ENCODE assay signal across 19 mouse cellular contexts in the genomic region with DNA sequence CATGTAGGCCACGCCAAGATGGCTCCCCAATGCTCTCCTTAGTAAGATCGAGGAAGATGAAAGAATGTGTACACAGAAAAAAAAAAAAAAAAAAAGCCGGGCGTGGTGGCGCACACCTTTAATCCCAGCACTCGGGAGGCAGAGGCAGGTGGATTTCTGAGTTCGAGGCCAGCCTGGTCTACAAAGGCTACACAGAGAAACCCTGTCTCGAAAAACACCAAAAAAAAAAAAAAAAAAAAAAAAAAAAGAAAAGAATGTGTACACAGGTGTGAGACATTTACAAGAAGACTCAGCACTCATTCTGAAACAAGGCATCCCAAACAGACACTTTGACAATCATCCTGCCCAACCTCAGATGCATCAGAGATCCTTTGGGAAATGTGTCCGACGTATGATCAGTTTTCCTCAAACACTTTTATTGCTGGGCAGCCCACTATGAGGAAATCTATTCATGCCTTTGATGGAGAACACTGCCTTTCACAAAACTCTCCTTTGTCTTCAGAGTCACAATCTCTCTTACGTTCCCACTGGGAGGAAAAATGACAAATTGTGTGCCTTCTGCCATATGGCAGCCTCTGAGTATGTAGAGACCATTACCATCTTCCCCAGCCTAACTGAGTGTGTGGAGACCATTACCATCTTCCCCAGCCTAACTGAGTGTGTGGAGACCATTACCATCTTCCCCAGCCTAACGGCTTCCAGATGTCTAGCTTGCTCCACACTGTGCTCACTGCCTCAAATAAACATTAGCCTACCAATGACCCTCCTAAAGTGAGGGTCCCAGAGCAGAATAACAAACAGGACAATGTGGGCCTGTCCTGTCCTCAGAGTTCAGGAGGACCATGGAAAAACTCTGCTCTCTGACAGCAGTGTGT.
DNase-seq lines count a peak whose midpoint lies in the region; ATAC-seq and TF ChIP-seq lines count a peak whose summit lies in the region.
"Had no signal": no experiment of that assay in that cellular context is flagged by ENCODE, and none has a peak within 500 bp of the region (broad histone marks: within the 10 kb centered on the region; RNA-seq: fewer than 3 reads in every experiment).

No protein-coding gene starts in this region.

- H3K27ac ChIP-seq in CH12.LX (ENCODE audit: insufficient read depth, low read depth): no peak overlapping the region
- peak overlapping the region; percentile 72 for H3K27ac ChIP-seq in limb, embryonic 12.5 days
- no peak overlapping the region for H3K27ac ChIP-seq in cerebellum, adult 2 months (ENCODE audit: insufficient read depth, low read length)

- DNase-seq in heart, adult 11 months: peak; percentile 69
- no peak for DNase-seq in heart, postnatal 36 days
- DNase-seq in CH12.LX (ENCODE audit: extremely low read depth): no peak
- peak; percentile 33 for DNase-seq in embryo, embryonic 9.5 days (ENCODE audit: extremely low spot score)
- no peak for DNase-seq in layer of hippocampus, postnatal 10 days (ENCODE audit: low spot score in 2 of 2)
- DNase-seq in cerebellum, adult 2 months: no peak
- DNase-seq in cerebellum, postnatal 4 days (ENCODE audit: low spot score in 2 of 2): no peak
- DNase-seq: adrenal gland, postnatal 25 days; cerebellum, adult 11-12 months; cerebellum, postnatal 36 days; gastrocnemius, postnatal 36 days; kidney, postnatal 4 days; lung, adult 18-20 months; thymus, postnatal 4 days had no signal

- H3K27me3 ChIP-seq in CH12.LX (replicated peaks): no peaks in the 10 kb centered on the region
- no peaks in the 10 kb centered on the region for H3K27me3 ChIP-seq in limb, embryonic 12.5 days
- no peaks in the 10 kb centered on the region for H3K27me3 ChIP-seq in cerebellum, adult 2 months (ENCODE audit: control insufficient read depth, insufficient read depth, low read length)

- no peak for TF ChIP-seq POLR2A in CH12.LX (IDR thresholded peaks at IDR 0.05; ENCODE audit: low read depth, low read length)
- no peak for TF ChIP-seq POLR2A in cerebellum, adult 2 months (IDR thresholded peaks at IDR 0.05; ENCODE audit: borderline replicate concordance, insufficient read depth, low read length)

- no peaks in the 10 kb centered on the region; the same call in 1 of the 2 replicates for H3K79me2 ChIP-seq in CH12.LX (replicated peaks; ENCODE audit: control insufficient read depth, extremely low read depth, insufficient read depth, poor library complexity, severe bottlenecking)

- H3K4me3 ChIP-seq in CH12.LX (replicated peaks in 1 of 3; ENCODE audit: low read depth in 2 of 3, low read length in 2 of 3, poor library complexity in 1 of 3): no peak overlapping the region
- no peak overlapping the region for H3K4me3 ChIP-seq in limb, embryonic 12.5 days (replicated peaks)
- H3K4me3 ChIP-seq in cerebellum, adult 2 months (replicated peaks; ENCODE audit: insufficient read depth, low read depth, low read length): no peak overlapping the region
- H3K4me3 ChIP-seq: hindbrain, embryonic 10.5 days had no signal

- TF ChIP-seq CTCF in CH12.LX (conservative IDR thresholded peaks at IDR 0.05 in 1 of 2, IDR thresholded peaks at IDR 0.05 in 1 of 2; ENCODE audit: low read depth in 2 of 2, low read length in 2 of 2): no peak
- no peak for TF ChIP-seq CTCF in cerebellum, adult 2 months (IDR thresholded peaks at IDR 0.05; ENCODE audit: borderline replicate concordance, insufficient read depth, low read depth, low read length)

- no peak for TF ChIP-seq RAD21 in CH12.LX (IDR thresholded peaks at IDR 0.05; ENCODE audit: low read depth, low read length)

- H3K4me1 ChIP-seq in CH12.LX (ENCODE audit: control insufficient read depth in 1 of 2, insufficient read depth in 2 of 2): peaks cover 29 to 55% of the 10 kb centered on the region in 2 experiments
- H3K4me1 ChIP-seq in limb, embryonic 12.5 days (replicated peaks): peaks cover 17% of the 10 kb centered on the region
- H3K4me1 ChIP-seq in cerebellum, adult 2 months (ENCODE audit: control insufficient read depth, insufficient read depth, low read length): no peaks in the 10 kb centered on the region

- no peak for TF ChIP-seq EP300 in CH12.LX (IDR thresholded peaks at IDR 0.05; ENCODE audit: low read length)

- in situ Hi-C loops in CH12.LX (cut with MboI; ENCODE audit: low pct_ligation_motif_present, low pct_unique_long_range_greater_than_20kb, low sequenced_read_pairs): no loop called here

- peaks cover 13 to 62% of the 10 kb centered on the region in 2 experiments for H3K36me3 ChIP-seq in CH12.LX (replicated peaks in 1 of 2; ENCODE audit: control insufficient read depth in 1 of 2, insufficient read depth in 1 of 2, low read length in 1 of 2)
- peaks cover 20% of the 10 kb centered on the region; the same call in 1 of the 2 replicates for H3K36me3 ChIP-seq in limb, embryonic 12.5 days

- intact Hi-C loops in heart, postnatal 36 days (cut with DNase I): no loop called here

- 76% methylated on average over 12 of the region's 12 CpGs for WGBS in limb, embryonic 12.5 days
- 93% methylated on average over 12 of the region's 12 CpGs for WGBS in cerebellum, adult 2 months

- ATAC-seq in limb, embryonic 12.5 days (ENCODE audit: insufficient number of reproducible peaks, insufficient read depth, low FRiP score, low TSS enrichment, low read depth): peak; percentile 73
- ATAC-seq: CD4-positive, CD25-positive, alpha-beta regulatory T cell, adult 4 months; forebrain, embryonic 14.5 days; intestine, embryonic 16.5 days had no signal

- no peaks in the 10 kb centered on the region for H3K9me3 ChIP-seq in CH12.LX (replicated peaks; ENCODE audit: low read length)
- no peaks in the 10 kb centered on the region for H3K9me3 ChIP-seq in limb, embryonic 12.5 days
- H3K9me3 ChIP-seq: hindbrain, embryonic 10.5 days had no signal

- H3K9ac ChIP-seq in CH12.LX (ENCODE audit: insufficient read depth, low read depth): no peak overlapping the region
- H3K9ac ChIP-seq in limb, embryonic 12.5 days (replicated peaks): no peak overlapping the region

- dilution Hi-C loops in CH12.LX (cut with MboI; ENCODE audit: extremely low pct_ligation_motif_present, extremely low pct_unique_long_range_greater_than_20kb, low sequenced_read_pairs): no loop called here

- H3K4me2 ChIP-seq in CH12.LX (ENCODE audit: insufficient read depth, low read depth, poor library complexity, severe bottlenecking): no peak overlapping the region
- H3K4me2 ChIP-seq in limb, embryonic 12.5 days: no peak overlapping the region

TF ChIP-seq in CH12.LX, 34 proteins besides CTCF, POLR2A, EP300 and RAD21:
- TF ChIP-seq MEF2A (IDR thresholded peaks at IDR 0.05; ENCODE audit: borderline replicate concordance, low read depth, low read length): no peak
- no peak for TF ChIP-seq NRF1 (IDR thresholded peaks at IDR 0.05; ENCODE audit: low read depth, low read length)
- TF ChIP-seq ZNF384 (IDR thresholded peaks at IDR 0.05; ENCODE audit: low read depth, low read length): peak; percentile 61
- TF ChIP-seq KAT2A (IDR thresholded peaks at IDR 0.05; ENCODE audit: insufficient replicate concordance, low read length): no peak
- TF ChIP-seq USF2 (conservative IDR thresholded peaks at IDR 0.05; ENCODE audit: low read depth, low read length): no peak
- no peak for TF ChIP-seq MAX (IDR thresholded peaks at IDR 0.05; ENCODE audit: low read length)
- TF ChIP-seq E2F4 (IDR thresholded peaks at IDR 0.05; ENCODE audit: insufficient replicate concordance, low read depth, low read length): no peak
- no peak for TF ChIP-seq CHD2 (IDR thresholded peaks at IDR 0.05; ENCODE audit: low read length)

Comparison
In these comparisons a context has a peak if more than half of its experiments do, and no peak if none do; other contexts are left out.
1. DNase-seq: peak in heart, adult 11 months (single experiment) and embryo, embryonic 9.5 days (single experiment); none in heart, postnatal 36 days (0 of 2), CH12.LX (single experiment), layer of hippocampus, postnatal 10 days (0 of 2), cerebellum, adult 2 months (0 of 2) and cerebellum, postnatal 4 days (0 of 2).